Mouse (Mus musculus): ENCODE data around the gene Nr4a1.

DNA sequence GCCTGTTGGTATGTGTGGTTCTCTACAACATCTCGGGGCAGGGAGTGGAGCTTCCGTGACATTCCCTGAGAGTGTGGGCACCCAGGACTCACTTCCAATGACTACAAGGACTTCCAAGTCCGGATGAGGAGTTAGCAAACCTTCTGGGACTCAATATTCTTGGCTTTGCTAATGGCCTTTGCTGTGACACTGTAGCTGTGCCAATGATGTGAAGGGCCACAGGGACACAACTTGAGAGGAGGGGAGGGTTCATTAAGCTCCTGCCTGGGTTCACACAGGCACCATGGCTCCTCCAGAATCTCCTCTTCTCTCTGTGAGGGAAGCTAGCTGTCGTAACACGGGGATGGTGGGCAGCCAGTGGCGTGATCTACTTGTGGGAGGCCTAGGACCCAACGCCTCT is 68.6 kb downstream of the Nr4a1 start:
- TF ChIP-seq POLR2A (IDR thresholded peaks at IDR 0.05; ENCODE audit: insufficient read depth, low read depth, low read length) = no peak
- no peak for TF ChIP-seq CTCF (IDR thresholded peaks at IDR 0.05)
- no peak for TF ChIP-seq EP300 (IDR thresholded peaks at IDR 0.05; ENCODE audit: insufficient read depth, low read depth, low read length)

Data from heart, adult 2 months (tissue).